In genomic region chr2:28432811-28433210, GRCm38 (mm10) we compare ENCODE assay signal across 10 mouse cellular contexts. TPM values are rescaled to one million over a fixed set of nuclear protein-coding genes. Genes with fewer than 3 reads are reported as not detected.
DNase-seq lines count a peak whose midpoint lies in the region; ATAC-seq and TF ChIP-seq lines count a peak whose summit lies in the region.
"Had no signal": no experiment of that assay in that cellular context is flagged by ENCODE, and none has a peak within 500 bp of the region (broad histone marks: within the 10 kb centered on the region; RNA-seq: fewer than 3 reads in every experiment).

No protein-coding gene starts in this region.

- peak; percentile 15 for DNase-seq in liver
- DNase-seq in liver, postnatal 0 days = no peak
- peak; percentile 73 for DNase-seq in adrenal gland, postnatal 10 days
- DNase-seq in kidney, postnatal 25 days = peak; percentile 50 to 61
- DNase-seq in heart, postnatal 25 days (ENCODE audit: low spot score) = no peak
- DNase-seq in heart, postnatal 4 days = no peak
- DNase-seq: cerebellum, adult 9-11 months; right cerebral cortex, postnatal 14 days had no signal

- intact Hi-C loops in heart, postnatal 25 days (cut with DNase I) = no loop called here

- no peak for ATAC-seq in liver, postnatal 0 days
- 0 out of 2 replicates have a peak, but pooled peaks have one; percentile 56 for ATAC-seq in stomach, embryonic 14.5 days (ENCODE audit: insufficient number of reproducible peaks, insufficient read depth, low FRiP score, low read depth)

- no peaks in the 10 kb centered on the region for H3K36me3 ChIP-seq in liver, postnatal 0 days (replicated peaks; ENCODE audit: insufficient read depth, low read length)
- no peaks in the 10 kb centered on the region for H3K36me3 ChIP-seq in stomach, embryonic 14.5 days (ENCODE audit: control insufficient read depth, insufficient read depth, low read length)

- H3K27ac ChIP-seq in liver, postnatal 0 days (ENCODE audit: low read depth) = no peak overlapping the region
- no peak overlapping the region for H3K27ac ChIP-seq in stomach, embryonic 14.5 days (ENCODE audit: low read length)

- H3K27me3 ChIP-seq in liver, postnatal 0 days (ENCODE audit: insufficient read depth, low read length) = no peaks in the 10 kb centered on the region
- H3K27me3 ChIP-seq in stomach, embryonic 14.5 days (ENCODE audit: control insufficient read depth, insufficient read depth, low read length) = no peaks in the 10 kb centered on the region

- TF ChIP-seq EP300 in liver, postnatal 0 days (IDR thresholded peaks at IDR 0.05; ENCODE audit: low read depth) = no peak

- no peak overlapping the region for H3K4me2 ChIP-seq in liver, postnatal 0 days (ENCODE audit: low read depth, low read length)
- H3K4me2 ChIP-seq in stomach, embryonic 14.5 days (replicated peaks; ENCODE audit: low read depth, low read length) = no peak overlapping the region

- no peak for TF ChIP-seq CTCF in liver, postnatal 0 days (IDR thresholded peaks at IDR 0.05; ENCODE audit: low read depth)

- WGBS in liver, postnatal 0 days (ENCODE audit: insufficient replicate concordance) = 13% methylated on average over 1 of the region's 1 CpGs
- WGBS in stomach, embryonic 14.5 days = 0% methylated on average over 1 of the region's 1 CpGs

- no peak overlapping the region for H3K9ac ChIP-seq in liver, postnatal 0 days (replicated peaks)
- H3K9ac ChIP-seq in stomach, embryonic 14.5 days (replicated peaks; ENCODE audit: low read depth, low read length) = no peak overlapping the region

- H3K4me1 ChIP-seq in liver, postnatal 0 days (ENCODE audit: insufficient read depth) = no peaks in the 10 kb centered on the region
- H3K4me1 ChIP-seq in stomach, embryonic 14.5 days (ENCODE audit: control insufficient read depth, insufficient read depth, low read length) = no peaks in the 10 kb centered on the region

- no peaks in the 10 kb centered on the region for H3K9me3 ChIP-seq in liver, postnatal 0 days (ENCODE audit: low read length)
- no peaks in the 10 kb centered on the region for H3K9me3 ChIP-seq in stomach, embryonic 14.5 days (ENCODE audit: control insufficient read depth, low read depth, low read length)

- no peak overlapping the region for H3K4me3 ChIP-seq in liver, postnatal 0 days (ENCODE audit: low read depth, low read length)
- H3K4me3 ChIP-seq in stomach, embryonic 14.5 days (ENCODE audit: low read depth, low read length) = no peak overlapping the region

RNA-seq across cellular contexts. Expression of gene Ppp1r26, which starts 13.8 kb away (rescaled TPM):
- polyA plus RNA-seq in liver, postnatal 0 days (2015; fragmentation: Nextera tagmentation; extraction: Ambion mirVana) = 0.02 and 0.05 TPM in 2 replicates
- 1 to 10 TPM; 5.3 to 7.4 TPM for total RNA-seq in adrenal gland, postnatal 10 days (2021)
- polyA plus RNA-seq in stomach, embryonic 14.5 days (2014; fragmentation: Nextera tagmentation; extraction: Ambion mirVana) = 4.4 and 4.7 TPM in 2 replicates
- total RNA-seq in heart, postnatal 25 days (2021) = 1 to 10 TPM; 4.2 to 4.6 TPM
- total RNA-seq in heart, postnatal 4 days (2021) = 1 to 10 TPM; 6.9 to 7.4 TPM

RNA-seq across cellular contexts. Expression of gene 1700007K13Rik, which starts 33.3 kb away (rescaled TPM):
- not detected in 2 replicates for polyA plus RNA-seq in liver, postnatal 0 days (2015; fragmentation: Nextera tagmentation; extraction: Ambion mirVana)
- total RNA-seq in adrenal gland, postnatal 10 days (2021) = under 1 TPM; 0.64 to 0.99 TPM
- polyA plus RNA-seq in stomach, embryonic 14.5 days (2014; fragmentation: Nextera tagmentation; extraction: Ambion mirVana) = 1.1 and 1.4 TPM in 2 replicates
- not detected for total RNA-seq in heart, postnatal 25 days (2021)
- total RNA-seq in heart, postnatal 4 days (2021) = not detected
- polyA plus RNA-seq: liver, embryonic 16.5 days had no signal

RNA-seq across cellular contexts. Expression of gene Mrps2, which starts 35.1 kb away (rescaled TPM):
- polyA plus RNA-seq in liver, postnatal 0 days (2015; fragmentation: Nextera tagmentation; extraction: Ambion mirVana) = 24.9 and 26.5 TPM in 2 replicates
- total RNA-seq in adrenal gland, postnatal 10 days (2021) = 10 to 100 TPM; 64.6 to 75.6 TPM
- polyA plus RNA-seq in stomach, embryonic 14.5 days (2014; fragmentation: Nextera tagmentation; extraction: Ambion mirVana) = 58.5 and 59.3 TPM in 2 replicates
- 10 to 100 TPM; 43.0 to 43.9 TPM for total RNA-seq in heart, postnatal 25 days (2021)
- 10 to 100 TPM; 48.3 to 50.4 TPM for total RNA-seq in heart, postnatal 4 days (2021)

Comparison
In these comparisons a context has a peak if more than half of its experiments do, and no peak if none do; other contexts are left out.
1. DNase-seq: peak in liver (single experiment), adrenal gland, postnatal 10 days (single experiment) and kidney, postnatal 25 days (2 of 2); none in liver, postnatal 0 days (single experiment), heart, postnatal 25 days (single experiment) and heart, postnatal 4 days (single experiment).